Comparison of ENCODE assay signal across 17 mouse cellular contexts in genomic region chr9:23495400-23495799, GRCm38 (mm10).
DNase-seq lines count a peak whose midpoint lies in the region; ATAC-seq lines count a peak whose summit lies in the region.
"Had no signal": no experiment of that assay in that cellular context is flagged by ENCODE, and none has a peak within 500 bp of the region (broad histone marks: within the 10 kb centered on the region; RNA-seq: fewer than 3 reads in every experiment).

No protein-coding gene starts in this region.

- no peak overlapping the region for H3K27ac ChIP-seq in forebrain, embryonic 15.5 days (replicated peaks)
- H3K27ac ChIP-seq: intestine, embryonic 15.5 days; limb, embryonic 12.5 days; macrophage had no signal

- peak; percentile 7 to 20 for DNase-seq in cerebellum, postnatal 14 days
- no peak for DNase-seq in cerebellum, adult 18-20 months
- DNase-seq in urinary bladder, postnatal 14 days (ENCODE audit: low spot score) = peak; percentile 6
- DNase-seq in urinary bladder, adult 18-20 months (ENCODE audit: low spot score in 2 of 2) = no peak
- DNase-seq in left cerebral cortex, adult 18-20 months (ENCODE audit: low spot score in 2 of 2) = peak; percentile 22 to 41
- peak; percentile 58 for DNase-seq in telencephalon, adult 2 months (ENCODE audit: low read depth, low spot score)
- DNase-seq in kidney, adult 9 months = no peak
- DNase-seq: B cell, adult 2 months; heart, postnatal 4 days; kidney, postnatal 4 days; thymus, postnatal 14 days had no signal

- no peaks in the 10 kb centered on the region for H3K27me3 ChIP-seq in forebrain, embryonic 15.5 days
- H3K27me3 ChIP-seq: intestine, embryonic 15.5 days; limb, embryonic 12.5 days had no signal

- no peak overlapping the region for H3K4me3 ChIP-seq in forebrain, embryonic 15.5 days
- H3K4me3 ChIP-seq: intestine, embryonic 15.5 days; limb, embryonic 12.5 days had no signal

- no peak overlapping the region for H3K9ac ChIP-seq in forebrain, embryonic 15.5 days (replicated peaks)
- H3K9ac ChIP-seq: intestine, embryonic 15.5 days; limb, embryonic 12.5 days had no signal

- WGBS in forebrain, embryonic 15.5 days = 83% methylated on average over 4 of the region's 4 CpGs

- no peak overlapping the region for H3K4me2 ChIP-seq in forebrain, embryonic 15.5 days (replicated peaks)
- H3K4me2 ChIP-seq: intestine, embryonic 15.5 days; limb, embryonic 12.5 days had no signal

- H3K4me1 ChIP-seq in forebrain, embryonic 15.5 days = peaks cover 12% of the 10 kb centered on the region
- H3K4me1 ChIP-seq: intestine, embryonic 15.5 days; limb, embryonic 12.5 days had no signal

- H3K9me3 ChIP-seq in forebrain, embryonic 15.5 days = no peaks in the 10 kb centered on the region
- H3K9me3 ChIP-seq: G1E; intestine, embryonic 15.5 days had no signal

- no peaks in the 10 kb centered on the region for H3K36me3 ChIP-seq in forebrain, embryonic 15.5 days
- H3K36me3 ChIP-seq: G1E; intestine, embryonic 15.5 days; limb, embryonic 12.5 days had no signal

- ATAC-seq in forebrain, embryonic 15.5 days (replicated peaks) = no peak
- ATAC-seq: activated CD4-positive, CD25-positive, alpha-beta regulatory T cell, adult 4 months; intestine, embryonic 15.5 days had no signal

Comparison
In these comparisons a context has a peak if more than half of its experiments do, and no peak if none do; other contexts are left out.
1. DNase-seq: peak in cerebellum, postnatal 14 days (2 of 2), urinary bladder, postnatal 14 days (single experiment), left cerebral cortex, adult 18-20 months (2 of 2) and telencephalon, adult 2 months (single experiment); none in cerebellum, adult 18-20 months (0 of 2), urinary bladder, adult 18-20 months (0 of 2) and kidney, adult 9 months (single experiment).